Mouse (Mus musculus): ENCODE measurements at regions not wholly inside any gene's neighbourhood (a gene's known extent, or its start where the extent isn't known, plus 50 kb on each side); places are given as distances from the start of the nearest gene placed in this dataset.
A peak's percentile ranks its signal among the peaks of the same experiment; 100 is the strongest.

GRCm38 (mm10) chr13:28424446-28425059, 167.2 kb downstream of the Gm11361 start:
- TF ChIP-seq CTCF (IDR thresholded peaks at IDR 0.05; ENCODE audit: borderline replicate concordance, insufficient read depth, low read depth, low read length) (no peak), POLR2A (IDR thresholded peaks at IDR 0.05; ENCODE audit: borderline replicate concordance, insufficient read depth, low read length) (no peak)
- Histone ChIP-seq H3K4me1 (ENCODE audit: control insufficient read depth, insufficient read depth, low read length) (no peaks in the 10 kb centered on the region), H3K4me3 (replicated peaks; ENCODE audit: insufficient read depth, low read depth, low read length) (no peak overlapping the region), H3K27me3 (ENCODE audit: control insufficient read depth, insufficient read depth, low read length) (no peaks in the 10 kb centered on the region), H3K27ac (ENCODE audit: insufficient read depth, low read length) (no peak overlapping the region)
- no peak for DNase-seq
- WGBS = 37% methylated on average over 8 of the region's 8 CpGs

GRCm38 (mm10) chr13:28421309-28421708, 164.0 kb downstream of the Gm11361 start:
- Histone ChIP-seq H3K4me3 (replicated peaks; ENCODE audit: insufficient read depth, low read depth, low read length) (no peak overlapping the region), H3K4me1 (ENCODE audit: control insufficient read depth, insufficient read depth, low read length) (peaks cover 1% of the 10 kb centered on the region; the same call in 1 of the 2 replicates), H3K27me3 (ENCODE audit: control insufficient read depth, insufficient read depth, low read length) (no peaks in the 10 kb centered on the region), H3K27ac (ENCODE audit: insufficient read depth, low read length) (no peak overlapping the region)
- DNase-seq = no peak
- WGBS = 94% methylated on average over 3 of the region's 3 CpGs
- no peak for TF ChIP-seq CTCF (IDR thresholded peaks at IDR 0.05; ENCODE audit: borderline replicate concordance, insufficient read depth, low read depth, low read length)
- no peak for TF ChIP-seq POLR2A (IDR thresholded peaks at IDR 0.05; ENCODE audit: borderline replicate concordance, insufficient read depth, low read length)

GRCm38 (mm10) chr13:28420636-28421035, 163.3 kb downstream of the Gm11361 start:
- 84% methylated on average over 3 of the region's 3 CpGs for WGBS
- H3K27me3 ChIP-seq (ENCODE audit: control insufficient read depth, insufficient read depth, low read length) = no peaks in the 10 kb centered on the region
- peaks cover 3% of the 10 kb centered on the region; the same call in 1 of the 2 replicates for H3K4me1 ChIP-seq (ENCODE audit: control insufficient read depth, insufficient read depth, low read length)
- DNase-seq = no peak
- no peak overlapping the region for H3K4me3 ChIP-seq (replicated peaks; ENCODE audit: insufficient read depth, low read depth, low read length)
- no peak overlapping the region for H3K27ac ChIP-seq (ENCODE audit: insufficient read depth, low read length)
- TF ChIP-seq POLR2A (IDR thresholded peaks at IDR 0.05; ENCODE audit: borderline replicate concordance, insufficient read depth, low read length) = no peak
- TF ChIP-seq CTCF (IDR thresholded peaks at IDR 0.05; ENCODE audit: borderline replicate concordance, insufficient read depth, low read depth, low read length) = no peak

GRCm38 (mm10) chr13:28419950-28420381, 162.6 kb downstream of the Gm11361 start:
- TF ChIP-seq CTCF (IDR thresholded peaks at IDR 0.05; ENCODE audit: borderline replicate concordance, insufficient read depth, low read depth, low read length) = peak; percentile 47; the same call in 1 of the 2 replicates
- peak; percentile 40; the same call in 1 of the 2 replicates for TF ChIP-seq POLR2A (IDR thresholded peaks at IDR 0.05; ENCODE audit: borderline replicate concordance, insufficient read depth, low read length)
- peaks cover 3% of the 10 kb centered on the region; the same call in 1 of the 2 replicates for H3K4me1 ChIP-seq (ENCODE audit: control insufficient read depth, insufficient read depth, low read length)
- H3K27me3 ChIP-seq (ENCODE audit: control insufficient read depth, insufficient read depth, low read length) = no peaks in the 10 kb centered on the region
- H3K4me3 ChIP-seq (replicated peaks; ENCODE audit: insufficient read depth, low read depth, low read length) = peak overlapping the region; percentile 80
- peak overlapping the region; percentile 76 for H3K27ac ChIP-seq (ENCODE audit: insufficient read depth, low read length)
- DNase-seq = peak; percentile 76 to 80
- WGBS = 3% methylated on average over 16 of the region's 16 CpGs

- WGBS = 80% methylated on average over 17 of the region's 17 CpGs
- DNase-seq = peak; percentile 30 to 52
- peak overlapping the region; percentile 33; the same call in 1 of the 2 replicates for H3K27ac ChIP-seq (ENCODE audit: insufficient read depth, low read length)
- H3K27me3 ChIP-seq (ENCODE audit: control insufficient read depth, insufficient read depth, low read length) = no peaks in the 10 kb centered on the region
- no peak for TF ChIP-seq CTCF (IDR thresholded peaks at IDR 0.05; ENCODE audit: borderline replicate concordance, insufficient read depth, low read depth, low read length)
- no peak for TF ChIP-seq POLR2A (IDR thresholded peaks at IDR 0.05; ENCODE audit: borderline replicate concordance, insufficient read depth, low read length)
- peaks cover 3% of the 10 kb centered on the region; the same call in 1 of the 2 replicates for H3K4me1 ChIP-seq (ENCODE audit: control insufficient read depth, insufficient read depth, low read length)
- H3K4me3 ChIP-seq (replicated peaks; ENCODE audit: insufficient read depth, low read depth, low read length) = peak overlapping the region; percentile 80
Measured at GRCm38 (mm10) chr13:28418936-28419681, 161.8 kb downstream of the Gm11361 start.

- H3K4me3 ChIP-seq (replicated peaks; ENCODE audit: insufficient read depth, low read depth, low read length) = peak overlapping the region; percentile 80
- peaks cover 3% of the 10 kb centered on the region; the same call in 1 of the 2 replicates for H3K4me1 ChIP-seq (ENCODE audit: control insufficient read depth, insufficient read depth, low read length)
- DNase-seq = peak; percentile 40 to 58
- 46% methylated on average over 11 of the region's 11 CpGs for WGBS
- H3K27me3 ChIP-seq (ENCODE audit: control insufficient read depth, insufficient read depth, low read length) = no peaks in the 10 kb centered on the region
- 0 out of 2 replicates have a peak overlapping the region, but pooled peaks have one; percentile 1 for H3K27ac ChIP-seq (ENCODE audit: insufficient read depth, low read length)
- TF ChIP-seq CTCF (IDR thresholded peaks at IDR 0.05; ENCODE audit: borderline replicate concordance, insufficient read depth, low read depth, low read length) (no peak), POLR2A (IDR thresholded peaks at IDR 0.05; ENCODE audit: borderline replicate concordance, insufficient read depth, low read length) (no peak)
Measured at GRCm38 (mm10) chr13:28417929-28418881, 160.9 kb downstream of the Gm11361 start.

GRCm38 (mm10) chr13:28417431-28417928, 160.2 kb downstream of the Gm11361 start:
- H3K4me1 ChIP-seq (ENCODE audit: control insufficient read depth, insufficient read depth, low read length) = peaks cover 3% of the 10 kb centered on the region; the same call in 1 of the 2 replicates
- TF ChIP-seq POLR2A (IDR thresholded peaks at IDR 0.05; ENCODE audit: borderline replicate concordance, insufficient read depth, low read length) = no peak
- no peak for TF ChIP-seq CTCF (IDR thresholded peaks at IDR 0.05; ENCODE audit: borderline replicate concordance, insufficient read depth, low read depth, low read length)
- H3K27me3 ChIP-seq (ENCODE audit: control insufficient read depth, insufficient read depth, low read length) = no peaks in the 10 kb centered on the region
- WGBS = 16% methylated on average over 7 of the region's 7 CpGs
- peak overlapping the region; percentile 66 for H3K4me3 ChIP-seq (replicated peaks; ENCODE audit: insufficient read depth, low read depth, low read length)
- DNase-seq = peak; percentile 51 to 54
- 0 out of 2 replicates have a peak overlapping the region, but pooled peaks have one; percentile 1 for H3K27ac ChIP-seq (ENCODE audit: insufficient read depth, low read length)
